Mouse (Mus musculus) thymus, postnatal 4 days (tissue): Measurements from ENCODE around the gene Mpped2.

ENCODE experiments used
- DNase-seq: peaks from one replicate; pipeline ENCODE4 v3.0.0; 2021

The Mpped2 gene

GRCm38 (mm10) chr2:106705664-106706063 lies 12.6 kb downstream of the Mpped2 start:
- DNase-seq, result no peak

GRCm38 (mm10) chr2:106707136-106707535 lies 14.1 kb downstream of the Mpped2 start:
- DNase-seq, result no peak

GRCm38 (mm10) chr2:106710862-106711477 lies 17.9 kb downstream of the Mpped2 start:
- DNase-seq, result no peak

- no peak for DNase-seq
These were observed 18.4 kb downstream of the Mpped2 start for GRCm38 (mm10) chr2:106711506-106711905.

- no peak for DNase-seq
These were observed 20.1 kb downstream of the Mpped2 start for GRCm38 (mm10) chr2:106713151-106713550.

- DNase-seq, result no peak
These were observed 22.8 kb downstream of the Mpped2 start for GRCm38 (mm10) chr2:106715674-106716364.

GRCm38 (mm10) chr2:106716365-106716717 lies 23.3 kb downstream of the Mpped2 start:
- no peak for DNase-seq

GRCm38 (mm10) chr2:106718888-106719287 lies 25.8 kb downstream of the Mpped2 start:
- no peak for DNase-seq

GRCm38 (mm10) chr2:106719434-106719833 lies 26.4 kb downstream of the Mpped2 start:
- no peak for DNase-seq

GRCm38 (mm10) chr2:106720644-106721043 lies 27.6 kb downstream of the Mpped2 start:
- no peak for DNase-seq

- DNase-seq, result no peak
These were observed 29.0 kb downstream of the Mpped2 start for GRCm38 (mm10) chr2:106722020-106722419.

GRCm38 (mm10) chr2:106729951-106730564 lies 37.0 kb downstream of the Mpped2 start:
- DNase-seq, result no peak

GRCm38 (mm10) chr2:106730608-106731007 lies 37.5 kb downstream of the Mpped2 start:
- DNase-seq, result no peak

GRCm38 (mm10) chr2:106731478-106731877 lies 38.4 kb downstream of the Mpped2 start:
- no peak for DNase-seq

- no peak for DNase-seq
These were observed 39.1 kb downstream of the Mpped2 start for GRCm38 (mm10) chr2:106732171-106732570.

- DNase-seq, result no peak
These were observed 40.3 kb downstream of the Mpped2 start for GRCm38 (mm10) chr2:106733396-106733795.

- no peak for DNase-seq
These were observed 40.9 kb downstream of the Mpped2 start for GRCm38 (mm10) chr2:106734004-106734403.

GRCm38 (mm10) chr2:106735211-106735610 lies 42.1 kb downstream of the Mpped2 start:
- no peak for DNase-seq

GRCm38 (mm10) chr2:106735792-106736359 lies 42.8 kb downstream of the Mpped2 start:
- no peak for DNase-seq

GRCm38 (mm10) chr2:106738951-106739350 lies 45.9 kb downstream of the Mpped2 start:
- no peak for DNase-seq

- DNase-seq, result no peak
These were observed 51.0 kb downstream of the Mpped2 start for GRCm38 (mm10) chr2:106744086-106744485.

- no peak for DNase-seq
These were observed 51.5 kb downstream of the Mpped2 start for GRCm38 (mm10) chr2:106744601-106745000.

- DNase-seq, result no peak
These were observed 52.3 kb downstream of the Mpped2 start for GRCm38 (mm10) chr2:106745364-106745763.

GRCm38 (mm10) chr2:106746211-106746610 lies 53.1 kb downstream of the Mpped2 start:
- DNase-seq, result no peak
